Mouse (Mus musculus) embryonic facial prominence, embryonic 10.5 days (tissue): Measurements from ENCODE around the gene Lrp1. TPM values are rescaled to one million over a fixed set of nuclear protein-coding genes. Genes with fewer than 3 reads are reported as not detected.

ENCODE experiments used
- DNase-seq: peaks from one replicate; pipeline ENCODE4 v3.0.0-alpha.2; 2017; ENCODE audit warnings: low spot score
- H3K27ac ChIP-seq: fragments of 300-500 bp; sonication (generic); replicated peaks from 2 replicates; pipeline ENCODE4 v1.5.1; 2016; ENCODE audit warnings: mild to moderate bottlenecking
- H3K27me3 ChIP-seq: fragments of 300-500 bp; sonication (generic); replicated peaks from 2 replicates; pipeline ENCODE4 v1.6.1; 2016; ENCODE audit warnings: low read depth, mild to moderate bottlenecking; ENCODE audit not compliant: poor library complexity, severe bottlenecking
- H3K36me3 ChIP-seq: fragments of 300-500 bp; sonication (generic); replicated peaks from 2 replicates; pipeline ENCODE4 v1.6.1; 2016; ENCODE audit warnings: mild to moderate bottlenecking, moderate library complexity
- H3K4me1 ChIP-seq: fragments of 300-500 bp; sonication (generic); 2 replicates; pipeline ENCODE4 v1.6.1; 2016
- H3K4me3 ChIP-seq: fragments of 300-500 bp; sonication (generic); 2 replicates; pipeline ENCODE4 v1.5.1; 2016; ENCODE audit warnings: mild to moderate bottlenecking, moderate library complexity
- H3K9me3 ChIP-seq: fragments of 300-500 bp; sonication (generic); 2 replicates; pipeline ENCODE4 v1.6.1; 2016; ENCODE audit warnings: mild to moderate bottlenecking
- WGBS: fragments of 180-500 bp; shearing (Covaris S2); methylation state at CpG from one replicate; pipeline ENCODE4 v1.1.7; 2016; 5-methylcytosine and 5-hydroxymethylcytosine counted together
- polyA plus RNA-seq: library from polyadenylated mRNA; unstranded; fragments of >200 nt; fragmentation: Nextera tagmentation; extraction: Ambion mirVana; gene quantifications from 2 replicates; pipeline ENCODE4 v1.2.1, GENCODE M21; 2016

Lrp1 gene
- polyA plus RNA-seq, 1 experiment from 2014 or later = 70.6 TPM

DNA sequence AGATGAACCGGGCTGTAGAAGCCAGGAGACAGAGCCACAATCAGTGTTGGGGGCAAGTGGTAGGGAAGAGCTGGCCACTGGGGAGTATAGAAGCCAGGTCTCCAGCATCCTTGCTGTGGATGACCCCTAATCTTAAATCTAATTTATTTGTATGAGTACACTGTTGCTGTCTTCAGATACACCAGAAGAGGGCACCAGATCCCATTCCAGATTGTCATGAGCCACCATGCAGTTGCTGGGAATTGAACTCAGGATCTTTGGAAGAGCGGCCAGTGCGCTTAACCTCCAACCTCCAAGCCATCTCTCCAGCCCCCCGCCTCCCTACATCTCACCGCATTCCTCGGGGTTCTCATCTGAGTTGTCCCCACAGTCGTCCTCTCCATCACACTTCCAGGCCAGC lies 74.4 kb downstream of the Lrp1 start:
- Histone ChIP-seq H3K27ac (no peak overlapping the region), H3K9me3 (no peaks in the 10 kb centered on the region), H3K4me1 (peaks cover 3% of the 10 kb centered on the region; the same call in 1 of the 2 replicates), H3K27me3 (no peaks in the 10 kb centered on the region), H3K4me3 (no peak overlapping the region), H3K36me3 (peaks cover 100% of the 10 kb centered on the region)
- WGBS = 89% methylated on average over 7 of the region's 7 CpGs
- no peak for DNase-seq

DNA sequence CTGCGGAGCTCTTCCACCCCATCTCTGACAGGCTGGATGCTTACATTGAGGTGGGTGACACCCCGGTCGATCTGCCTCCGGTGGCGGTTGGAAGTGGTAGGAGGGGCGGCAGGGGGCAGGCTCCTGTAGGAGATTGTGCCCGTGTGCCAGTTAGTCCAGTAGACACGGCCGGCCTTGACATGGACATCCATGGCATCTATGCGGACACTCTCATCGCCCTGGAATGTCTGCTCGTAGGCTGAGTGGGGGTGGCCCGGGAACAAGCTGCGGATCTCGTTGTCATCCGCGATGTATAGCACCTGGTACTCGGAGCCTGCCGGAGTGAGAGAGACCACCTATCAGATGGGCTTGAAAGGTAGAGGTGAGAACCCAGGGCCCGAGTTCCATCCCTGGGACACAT lies 76.6 kb downstream of the Lrp1 start:
- peaks cover 3% of the 10 kb centered on the region; the same call in 1 of the 2 replicates for H3K4me1 ChIP-seq
- H3K27ac ChIP-seq = no peak overlapping the region
- no peak overlapping the region for H3K4me3 ChIP-seq
- 0 out of 2 replicates have a peak, but pooled peaks cover 5% of the 10 kb centered on the region for H3K27me3 ChIP-seq
- H3K36me3 ChIP-seq = peaks cover 100% of the 10 kb centered on the region
- H3K9me3 ChIP-seq = no peaks in the 10 kb centered on the region
- no peak for DNase-seq
- WGBS = 95% methylated on average over 20 of the region's 20 CpGs

DNA sequence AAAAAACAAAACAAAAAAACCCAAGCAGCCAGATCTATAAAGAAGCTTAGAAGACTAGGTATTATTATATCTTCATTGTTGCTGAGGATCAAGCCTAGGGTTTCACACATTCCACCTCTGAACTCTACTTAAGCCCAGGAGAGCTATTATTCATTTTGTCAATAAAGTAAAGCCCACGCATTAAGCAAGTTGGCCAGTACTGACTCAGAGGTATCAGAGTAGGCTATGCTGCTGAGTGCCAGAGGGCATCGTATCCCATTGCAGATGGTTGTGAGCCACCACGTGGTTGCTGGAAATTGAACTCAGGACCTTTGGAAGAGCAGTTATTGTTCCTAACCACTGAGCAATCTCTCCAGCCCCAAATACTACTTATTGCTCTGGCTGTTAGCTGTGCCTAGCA lies 77.0 kb downstream of the Lrp1 start:
- Histone ChIP-seq H3K36me3 (peaks cover 100% of the 10 kb centered on the region), H3K9me3 (no peaks in the 10 kb centered on the region)

GRCm38 (mm10) chr10:127542720-127543119 lies 78.2 kb downstream of the Lrp1 start:
- no peak for DNase-seq
- Histone ChIP-seq H3K27me3 (peaks cover 6% of the 10 kb centered on the region; the same call in 1 of the 2 replicates), H3K9me3 (no peaks in the 10 kb centered on the region), H3K27ac (no peak overlapping the region), H3K4me1 (peaks cover 4% of the 10 kb centered on the region; the same call in 1 of the 2 replicates), H3K36me3 (peaks cover 96% of the 10 kb centered on the region), H3K4me3 (no peak overlapping the region)
- WGBS = 57% methylated on average over 6 of the region's 6 CpGs

More for the DNA sequence above, 77.0 kb downstream of the Lrp1 start:
- Histone ChIP-seq H3K4me3 (no peak overlapping the region), H3K4me1 (peaks cover 3% of the 10 kb centered on the region; the same call in 1 of the 2 replicates), H3K27me3 (0 out of 2 replicates have a peak, but pooled peaks cover 5% of the 10 kb centered on the region), H3K27ac (no peak overlapping the region)
- no peak for DNase-seq
- 86% methylated on average over 3 of the region's 3 CpGs for WGBS

GRCm38 (mm10) chr10:127542084-127542483 lies 78.9 kb downstream of the Lrp1 start:
- Histone ChIP-seq H3K9me3 (no peaks in the 10 kb centered on the region), H3K36me3 (peaks cover 90% of the 10 kb centered on the region), H3K4me1 (peaks cover 7% of the 10 kb centered on the region; the same call in 1 of the 2 replicates), H3K27ac (no peak overlapping the region), H3K4me3 (no peak overlapping the region), H3K27me3 (peaks cover 11% of the 10 kb centered on the region)
- DNase-seq = no peak
- WGBS = 80% methylated on average over 13 of the region's 13 CpGs

DNA sequence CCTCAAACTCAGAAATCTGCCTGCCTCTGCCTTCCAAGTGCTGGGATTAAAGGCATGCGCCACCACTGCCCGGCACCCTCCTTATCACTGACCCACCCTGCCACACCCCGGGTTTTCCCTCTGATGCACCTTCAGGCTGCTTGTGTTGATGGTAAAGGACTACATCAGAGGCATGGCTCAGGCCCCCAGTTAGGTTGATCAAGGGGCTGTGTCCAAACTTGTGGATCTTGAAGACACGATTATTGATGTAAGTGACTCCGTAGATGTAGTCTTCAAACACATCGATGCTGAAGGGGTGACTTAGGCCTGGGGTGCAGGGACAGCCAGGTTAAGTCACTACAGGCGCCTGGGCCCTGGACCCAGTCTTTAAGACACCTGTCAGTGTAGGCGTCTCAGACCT lies 79.4 kb downstream of the Lrp1 start:
- Histone ChIP-seq H3K27me3 (peaks cover 17% of the 10 kb centered on the region), H3K4me3 (no peak overlapping the region), H3K9me3 (no peaks in the 10 kb centered on the region), H3K27ac (no peak overlapping the region), H3K4me1 (peaks cover 12% of the 10 kb centered on the region), H3K36me3 (peaks cover 84% of the 10 kb centered on the region)
- no peak for DNase-seq
- WGBS = 92% methylated on average over 8 of the region's 8 CpGs

- DNase-seq = peak; percentile 82
- no peaks in the 10 kb centered on the region for H3K9me3 ChIP-seq
- no peak overlapping the region for H3K4me3 ChIP-seq
- H3K36me3 ChIP-seq = peaks cover 49% of the 10 kb centered on the region
- 24% methylated on average over 7 of the region's 7 CpGs for WGBS
- H3K27ac ChIP-seq = no peak overlapping the region
- H3K27me3 ChIP-seq = peaks cover 52% of the 10 kb centered on the region
- H3K4me1 ChIP-seq = peaks cover 37% of the 10 kb centered on the region
Observed at GRCm38 (mm10) chr10:127537854-127538583, 82.9 kb downstream of the Lrp1 start.

GRCm38 (mm10) chr10:127536586-127537314 lies 84.2 kb downstream of the Lrp1 start:
- H3K27me3 ChIP-seq = peaks cover 64% of the 10 kb centered on the region
- 15% methylated on average over 8 of the region's 8 CpGs for WGBS
- H3K9me3 ChIP-seq = no peaks in the 10 kb centered on the region
- peaks cover 47% of the 10 kb centered on the region for H3K4me1 ChIP-seq
- H3K36me3 ChIP-seq = peaks cover 36% of the 10 kb centered on the region
- H3K4me3 ChIP-seq = no peak overlapping the region
- DNase-seq = peak; percentile 68
- H3K27ac ChIP-seq = no peak overlapping the region

- Histone ChIP-seq H3K27ac (no peak overlapping the region), H3K27me3 (peaks cover 77% of the 10 kb centered on the region), H3K4me3 (peak overlapping the region; percentile 61), H3K9me3 (no peaks in the 10 kb centered on the region), H3K36me3 (peaks cover 18% of the 10 kb centered on the region), H3K4me1 (peaks cover 62% of the 10 kb centered on the region)
- peak; percentile 53 for DNase-seq
- WGBS = 1% methylated on average over 30 of the region's 30 CpGs
Observed at GRCm38 (mm10) chr10:127534929-127535384, 86.0 kb downstream of the Lrp1 start.

GRCm38 (mm10) chr10:127534036-127534928 lies 86.7 kb downstream of the Lrp1 start, which contains the start of gene Nxph4:
Gene Nxph4 (minus strand): TSS chr10:127534559.
- WGBS = under 1% methylated on average over 78 of the region's 78 CpGs
- H3K27ac ChIP-seq = peak within 1 kb of the TSS; percentile 26
- peak; percentile 52 for DNase-seq
- H3K36me3 ChIP-seq = peaks cover 12% of the 10 kb centered on the region
- H3K9me3 ChIP-seq = no peaks in the 10 kb centered on the region
- peaks cover 68% of the 10 kb centered on the region for H3K4me1 ChIP-seq
- peaks cover 84% of the 10 kb centered on the region for H3K27me3 ChIP-seq
- H3K4me3 ChIP-seq = peak within 1 kb of the TSS; percentile 61

- H3K27ac ChIP-seq = no peak overlapping the region
- 1% methylated on average over 4 of the region's 4 CpGs for WGBS
- peak; percentile 22 for DNase-seq
- no peaks in the 10 kb centered on the region for H3K36me3 ChIP-seq
- peaks cover 82% of the 10 kb centered on the region for H3K4me1 ChIP-seq
- peak overlapping the region; percentile 42; the same call in 1 of the 2 replicates for H3K4me3 ChIP-seq
- peaks cover 100% of the 10 kb centered on the region for H3K27me3 ChIP-seq
- no peaks in the 10 kb centered on the region for H3K9me3 ChIP-seq
Observed at GRCm38 (mm10) chr10:127531548-127531947, 89.4 kb downstream of the Lrp1 start.

- H3K27ac ChIP-seq = no peak overlapping the region
- H3K36me3 ChIP-seq = no peaks in the 10 kb centered on the region
- no peaks in the 10 kb centered on the region for H3K9me3 ChIP-seq
- H3K4me1 ChIP-seq = peaks cover 83% of the 10 kb centered on the region
- H3K4me3 ChIP-seq = peak overlapping the region; percentile 42
- DNase-seq = peak; percentile 45
- WGBS = 1% methylated on average over 25 of the region's 25 CpGs
- peaks cover 100% of the 10 kb centered on the region for H3K27me3 ChIP-seq
Observed at GRCm38 (mm10) chr10:127530945-127531344, 90.0 kb downstream of the Lrp1 start.
